Mouse (Mus musculus) neural tube, embryonic 13.5 days (tissue): ENCODE measurements around the gene Rerg. TPM values are rescaled to one million over a fixed set of nuclear protein-coding genes. Genes with fewer than 3 reads are reported as not detected.

ENCODE experiments used
- ATAC-seq: fragments of 200-750 bp; cut with Nextera tagmentation; 2 replicates; pipeline ENCODE4 v1.8.0; 2017; ENCODE audit warnings: low read depth, mild to moderate bottlenecking, moderate TSS enrichment, moderate library complexity
- H3K27ac ChIP-seq: fragments of 300-500 bp; sonication (generic); replicated peaks from 2 replicates; pipeline ENCODE4 v1.5.1; 2015; ENCODE audit warnings: moderate library complexity, mild to moderate bottlenecking, inconsistent platforms
- H3K27me3 ChIP-seq: fragments of 300-500 bp; sonication (generic); 2 replicates; pipeline ENCODE4 v1.6.1; 2015; ENCODE audit warnings: mild to moderate bottlenecking, inconsistent platforms
- H3K36me3 ChIP-seq: fragments of 300-500 bp; sonication (generic); 2 replicates; pipeline ENCODE4 v1.6.1; 2015; ENCODE audit warnings: mild to moderate bottlenecking, inconsistent platforms
- H3K4me1 ChIP-seq: fragments of 300-500 bp; sonication (generic); replicated peaks from 2 replicates; pipeline ENCODE4 v1.6.1; 2015; ENCODE audit warnings: inconsistent platforms
- H3K4me2 ChIP-seq: fragments of 300-500 bp; sonication (generic); 2 replicates; pipeline ENCODE4 v1.6.1; 2015; ENCODE audit warnings: inconsistent platforms, mild to moderate bottlenecking, moderate library complexity
- H3K4me3 ChIP-seq: fragments of 300-500 bp; sonication (generic); 2 replicates; pipeline ENCODE4 v1.5.1; 2015; ENCODE audit warnings: mild to moderate bottlenecking, inconsistent platforms
- H3K9ac ChIP-seq: fragments of 300-500 bp; sonication (generic); 2 replicates; pipeline ENCODE4 v1.6.1; 2015; ENCODE audit warnings: moderate library complexity, mild to moderate bottlenecking, inconsistent platforms
- H3K9me3 ChIP-seq: fragments of 300-500 bp; sonication (generic); 2 replicates; pipeline ENCODE4 v1.6.1; 2016; ENCODE audit warnings: inconsistent platforms
- WGBS: fragments of 180-500 bp; shearing (Covaris S2); methylation state at CpG from one replicate; pipeline ENCODE4 v1.1.7; 2015; 5-methylcytosine and 5-hydroxymethylcytosine counted together
- polyA plus RNA-seq: library from polyadenylated mRNA; unstranded; fragments of >200 nt; fragmentation: Nextera tagmentation; extraction: Ambion mirVana; gene quantifications from 2 replicates; pipeline ENCODE4 v1.2.1, GENCODE M21; 2015

Rerg gene
- polyA plus RNA-seq, 1 experiment from 2014 or later: 2.7 TPM

GRCm38 (mm10) chr6:137125006-137125405, 45.3 kb downstream of the Rerg start:
- WGBS: 79% methylated on average over 3 of the region's 3 CpGs
- no peak for ATAC-seq

GRCm38 (mm10) chr6:137116849-137117473, 53.3 kb downstream of the Rerg start:
- H3K9ac ChIP-seq: no peak overlapping the region
- H3K4me3 ChIP-seq: no peak overlapping the region
- no peak for ATAC-seq
- no peaks in the 10 kb centered on the region for H3K4me1 ChIP-seq
- H3K9me3 ChIP-seq: no peaks in the 10 kb centered on the region; the same call in 1 of the 2 replicates
- no peak overlapping the region for H3K27ac ChIP-seq
- 88% methylated on average over 1 of the region's 1 CpGs for WGBS
- H3K4me2 ChIP-seq: no peak overlapping the region
- H3K36me3 ChIP-seq: no peaks in the 10 kb centered on the region
- H3K27me3 ChIP-seq: no peaks in the 10 kb centered on the region

More at GRCm38 (mm10) chr6:137125006-137125405, 45.3 kb downstream of the Rerg start:
- Histone ChIP-seq H3K27me3 (no peaks in the 10 kb centered on the region), H3K4me2 (no peak overlapping the region), H3K9me3 (no peaks in the 10 kb centered on the region; the same call in 1 of the 2 replicates), H3K4me3 (no peak overlapping the region), H3K4me1 (peaks cover 8% of the 10 kb centered on the region), H3K27ac (no peak overlapping the region), H3K9ac (no peak overlapping the region), H3K36me3 (no peaks in the 10 kb centered on the region)

- H3K27me3 ChIP-seq: no peaks in the 10 kb centered on the region
- no peaks in the 10 kb centered on the region for H3K4me1 ChIP-seq
- no peak overlapping the region for H3K4me2 ChIP-seq
- no peak overlapping the region for H3K4me3 ChIP-seq
- 76% methylated on average over 7 of the region's 7 CpGs for WGBS
- H3K9ac ChIP-seq: no peak overlapping the region
- ATAC-seq: no peak
- H3K36me3 ChIP-seq: no peaks in the 10 kb centered on the region
- no peaks in the 10 kb centered on the region for H3K9me3 ChIP-seq
- no peak overlapping the region for H3K27ac ChIP-seq
Observed at GRCm38 (mm10) chr6:137114859-137115258, 55.4 kb downstream of the Rerg start.

- H3K27me3 ChIP-seq: no peaks in the 10 kb centered on the region
- H3K4me3 ChIP-seq: no peak overlapping the region
- no peaks in the 10 kb centered on the region for H3K9me3 ChIP-seq
- WGBS: 86% methylated on average over 9 of the region's 9 CpGs
- no peak overlapping the region for H3K9ac ChIP-seq
- no peak overlapping the region for H3K27ac ChIP-seq
- H3K4me1 ChIP-seq: no peaks in the 10 kb centered on the region
- no peak for ATAC-seq
- H3K36me3 ChIP-seq: no peaks in the 10 kb centered on the region
- H3K4me2 ChIP-seq: no peak overlapping the region
Observed at GRCm38 (mm10) chr6:137111266-137111813, 59.0 kb downstream of the Rerg start.

- H3K27me3 ChIP-seq: no peaks in the 10 kb centered on the region
- H3K4me3 ChIP-seq: no peak overlapping the region
- no peaks in the 10 kb centered on the region for H3K4me1 ChIP-seq
- H3K9me3 ChIP-seq: no peaks in the 10 kb centered on the region
- H3K36me3 ChIP-seq: no peaks in the 10 kb centered on the region
- H3K9ac ChIP-seq: no peak overlapping the region
- no peak for ATAC-seq
- WGBS: 88% methylated on average over 6 of the region's 6 CpGs
- no peak overlapping the region for H3K27ac ChIP-seq
- no peak overlapping the region for H3K4me2 ChIP-seq
Observed at GRCm38 (mm10) chr6:137110778-137111174, 59.5 kb downstream of the Rerg start.

- ATAC-seq: no peak
- Histone ChIP-seq H3K4me1 (no peaks in the 10 kb centered on the region), H3K9me3 (no peaks in the 10 kb centered on the region), H3K27me3 (no peaks in the 10 kb centered on the region), H3K4me2 (no peak overlapping the region), H3K36me3 (no peaks in the 10 kb centered on the region), H3K4me3 (no peak overlapping the region), H3K27ac (no peak overlapping the region), H3K9ac (no peak overlapping the region)
- WGBS: 80% methylated on average over 20 of the region's 20 CpGs
Observed at GRCm38 (mm10) chr6:137109811-137110777, 60.2 kb downstream of the Rerg start.

GRCm38 (mm10) chr6:137105285-137105684, 65.0 kb downstream of the Rerg start:
- Histone ChIP-seq H3K4me1 (no peaks in the 10 kb centered on the region), H3K27me3 (no peaks in the 10 kb centered on the region), H3K4me3 (no peak overlapping the region), H3K9me3 (no peaks in the 10 kb centered on the region), H3K4me2 (no peak overlapping the region), H3K27ac (no peak overlapping the region), H3K36me3 (no peaks in the 10 kb centered on the region), H3K9ac (no peak overlapping the region)
- 92% methylated on average over 4 of the region's 4 CpGs for WGBS
- no peak for ATAC-seq

GRCm38 (mm10) chr6:137102662-137103179, 67.6 kb downstream of the Rerg start:
- WGBS: 55% methylated on average over 10 of the region's 10 CpGs
- Histone ChIP-seq H3K27ac (no peak overlapping the region), H3K4me2 (no peak overlapping the region), H3K27me3 (no peaks in the 10 kb centered on the region), H3K9me3 (no peaks in the 10 kb centered on the region), H3K4me1 (no peaks in the 10 kb centered on the region), H3K36me3 (no peaks in the 10 kb centered on the region), H3K4me3 (no peak overlapping the region), H3K9ac (no peak overlapping the region)
- ATAC-seq: no peak

- H3K9ac ChIP-seq: no peak overlapping the region
- no peaks in the 10 kb centered on the region for H3K9me3 ChIP-seq
- no peak overlapping the region for H3K27ac ChIP-seq
- no peaks in the 10 kb centered on the region for H3K4me1 ChIP-seq
- WGBS: 69% methylated on average over 7 of the region's 7 CpGs
- no peaks in the 10 kb centered on the region for H3K27me3 ChIP-seq
- H3K4me3 ChIP-seq: no peak overlapping the region
- H3K4me2 ChIP-seq: no peak overlapping the region
- H3K36me3 ChIP-seq: no peaks in the 10 kb centered on the region
- ATAC-seq: no peak
Observed at GRCm38 (mm10) chr6:137101886-137102661, 68.2 kb downstream of the Rerg start.

- Histone ChIP-seq H3K27ac (no peak overlapping the region), H3K4me1 (no peaks in the 10 kb centered on the region), H3K27me3 (no peaks in the 10 kb centered on the region), H3K36me3 (no peaks in the 10 kb centered on the region), H3K4me2 (no peak overlapping the region), H3K9ac (no peak overlapping the region), H3K4me3 (no peak overlapping the region), H3K9me3 (no peaks in the 10 kb centered on the region)
- no peak for ATAC-seq
- WGBS: 63% methylated on average over 2 of the region's 2 CpGs
Observed at GRCm38 (mm10) chr6:137100259-137100658, 70.0 kb downstream of the Rerg start.

GRCm38 (mm10) chr6:137098232-137099191, 71.8 kb downstream of the Rerg start:
- H3K4me3 ChIP-seq: no peak overlapping the region
- ATAC-seq: peak; percentile 47; the same call in 1 of the 2 replicates
- H3K9ac ChIP-seq: no peak overlapping the region
- H3K9me3 ChIP-seq: no peaks in the 10 kb centered on the region
- H3K4me1 ChIP-seq: no peaks in the 10 kb centered on the region
- no peak overlapping the region for H3K27ac ChIP-seq
- WGBS: 74% methylated on average over 18 of the region's 18 CpGs
- no peak overlapping the region for H3K4me2 ChIP-seq
- H3K27me3 ChIP-seq: no peaks in the 10 kb centered on the region
- H3K36me3 ChIP-seq: no peaks in the 10 kb centered on the region
